18 mouse cellular contexts compared by ENCODE assay signal in genomic region chr10:98008355-98008754, GRCm38 (mm10).
DNase-seq lines count a peak whose midpoint lies in the region; ATAC-seq and TF ChIP-seq lines count a peak whose summit lies in the region.
"Had no signal": no experiment of that assay in that cellular context is flagged by ENCODE, and none has a peak within 500 bp of the region (broad histone marks: within the 10 kb centered on the region; RNA-seq: fewer than 3 reads in every experiment).

No protein-coding gene starts in this region.

- DNase-seq in forebrain, embryonic 10.5 days (ENCODE audit: extremely low spot score, low spot score), result peak; percentile 16
- DNase-seq in forebrain, postnatal 0 days, result no peak
- peak; percentile 13 for DNase-seq in midbrain, embryonic 10.5 days (ENCODE audit: low spot score)
- DNase-seq in midbrain, postnatal 0 days (ENCODE audit: low spot score), result no peak
- DNase-seq in ES-CJ7 (ENCODE audit: low read depth, low spot score) (peak; percentile 93), adipocyte (ENCODE audit: low spot score) (no peak)
- no peak for DNase-seq in spleen, postnatal 10 days (ENCODE audit: low spot score in 2 of 2)
- DNase-seq: adrenal gland, postnatal 10 days; cerebellum, adult 2 months; gastrocnemius, postnatal 10 days; heart, adult 18-20 months; kidney, adult 11 months; liver, embryonic 13.5 days; thymus, postnatal 4 days had no signal

- no peak for ATAC-seq in forebrain, postnatal 0 days
- no peak for ATAC-seq in midbrain, postnatal 0 days (ENCODE audit: low FRiP score)
- peak; percentile 46; the same call in 1 of the 2 replicates for ATAC-seq in forebrain, embryonic 13.5 days

- H3K27me3 ChIP-seq in forebrain, embryonic 10.5 days (ENCODE audit: poor library complexity, severe bottlenecking), result no peaks in the 10 kb centered on the region
- H3K27me3 ChIP-seq in forebrain, postnatal 0 days (ENCODE audit: insufficient read depth, low read length), result no peaks in the 10 kb centered on the region
- no peaks in the 10 kb centered on the region for H3K27me3 ChIP-seq in midbrain, embryonic 10.5 days (ENCODE audit: low read depth, poor library complexity, severe bottlenecking)
- no peaks in the 10 kb centered on the region for H3K27me3 ChIP-seq in midbrain, postnatal 0 days (ENCODE audit: insufficient read depth, low read length)
- no peaks in the 10 kb centered on the region for H3K27me3 ChIP-seq in forebrain, embryonic 13.5 days
- H3K27me3 ChIP-seq: hindbrain, embryonic 15.5 days; liver, embryonic 13.5 days had no signal

- peaks cover 5% of the 10 kb centered on the region for H3K4me1 ChIP-seq in forebrain, embryonic 10.5 days
- H3K4me1 ChIP-seq in forebrain, postnatal 0 days (ENCODE audit: insufficient read depth), result no peaks in the 10 kb centered on the region; the same call in none of the 2 replicates
- H3K4me1 ChIP-seq in midbrain, embryonic 10.5 days, result peaks cover 12% of the 10 kb centered on the region; the same call in 1 of the 2 replicates
- no peaks in the 10 kb centered on the region for H3K4me1 ChIP-seq in midbrain, postnatal 0 days (ENCODE audit: insufficient read depth, low read length)
- H3K4me1 ChIP-seq in forebrain, embryonic 13.5 days, result peaks cover 9% of the 10 kb centered on the region; the same call in 1 of the 2 replicates
- H3K4me1 ChIP-seq: liver, embryonic 13.5 days had no signal

- 13% methylated on average over 1 of the region's 1 CpGs for WGBS in forebrain, embryonic 10.5 days
- WGBS in forebrain, postnatal 0 days, result 13% methylated on average over 1 of the region's 1 CpGs
- WGBS in midbrain, embryonic 10.5 days, result 14% methylated on average over 1 of the region's 1 CpGs
- 7% methylated on average over 1 of the region's 1 CpGs for WGBS in midbrain, postnatal 0 days
- 4% methylated on average over 1 of the region's 1 CpGs for WGBS in forebrain, embryonic 13.5 days

- no peak overlapping the region for H3K9ac ChIP-seq in forebrain, postnatal 0 days
- no peak overlapping the region for H3K9ac ChIP-seq in midbrain, postnatal 0 days (replicated peaks; ENCODE audit: low read length, poor library complexity, severe bottlenecking)
- no peak overlapping the region for H3K9ac ChIP-seq in forebrain, embryonic 13.5 days
- H3K9ac ChIP-seq: hindbrain, embryonic 15.5 days; liver, embryonic 13.5 days had no signal

- no peak overlapping the region for H3K27ac ChIP-seq in forebrain, embryonic 10.5 days
- no peak overlapping the region for H3K27ac ChIP-seq in forebrain, postnatal 0 days (ENCODE audit: low read depth, low read length)
- no peak overlapping the region for H3K27ac ChIP-seq in midbrain, embryonic 10.5 days (replicated peaks)
- H3K27ac ChIP-seq in midbrain, postnatal 0 days (ENCODE audit: low read depth, low read length), result no peak overlapping the region
- H3K27ac ChIP-seq in forebrain, embryonic 13.5 days, result no peak overlapping the region
- H3K27ac ChIP-seq: hindbrain, embryonic 15.5 days; kidney, postnatal 0 days; liver, embryonic 13.5 days had no signal

- H3K4me3 ChIP-seq in forebrain, embryonic 10.5 days, result no peak overlapping the region
- H3K4me3 ChIP-seq in forebrain, postnatal 0 days (ENCODE audit: low read depth, low read length), result no peak overlapping the region
- H3K4me3 ChIP-seq in midbrain, embryonic 10.5 days, result no peak overlapping the region
- no peak overlapping the region for H3K4me3 ChIP-seq in midbrain, postnatal 0 days (ENCODE audit: low read depth, low read length)
- no peak overlapping the region for H3K4me3 ChIP-seq in forebrain, embryonic 13.5 days
- H3K4me3 ChIP-seq: hindbrain, embryonic 15.5 days; liver, embryonic 13.5 days had no signal

- no peaks in the 10 kb centered on the region for H3K9me3 ChIP-seq in forebrain, embryonic 10.5 days
- H3K9me3 ChIP-seq in forebrain, postnatal 0 days (ENCODE audit: low read length), result no peaks in the 10 kb centered on the region
- no peaks in the 10 kb centered on the region for H3K9me3 ChIP-seq in midbrain, embryonic 10.5 days (replicated peaks)
- H3K9me3 ChIP-seq in midbrain, postnatal 0 days (ENCODE audit: low read length), result no peaks in the 10 kb centered on the region
- H3K9me3 ChIP-seq in forebrain, embryonic 13.5 days (replicated peaks), result no peaks in the 10 kb centered on the region
- H3K9me3 ChIP-seq: hindbrain, embryonic 15.5 days; liver, embryonic 13.5 days had no signal

- H3K4me2 ChIP-seq in forebrain, postnatal 0 days (ENCODE audit: low read depth), result no peak overlapping the region
- no peak overlapping the region for H3K4me2 ChIP-seq in midbrain, postnatal 0 days (ENCODE audit: low read depth, low read length, poor library complexity, severe bottlenecking)
- H3K4me2 ChIP-seq in forebrain, embryonic 13.5 days, result no peak overlapping the region
- H3K4me2 ChIP-seq: hindbrain, embryonic 15.5 days; liver, embryonic 13.5 days had no signal

- H3K36me3 ChIP-seq in forebrain, embryonic 10.5 days (replicated peaks), result no peaks in the 10 kb centered on the region
- no peaks in the 10 kb centered on the region for H3K36me3 ChIP-seq in forebrain, postnatal 0 days (ENCODE audit: insufficient read depth)
- no peaks in the 10 kb centered on the region for H3K36me3 ChIP-seq in midbrain, embryonic 10.5 days
- H3K36me3 ChIP-seq in midbrain, postnatal 0 days (ENCODE audit: insufficient read depth, low read length), result no peaks in the 10 kb centered on the region
- H3K36me3 ChIP-seq in forebrain, embryonic 13.5 days (ENCODE audit: poor library complexity, severe bottlenecking), result no peaks in the 10 kb centered on the region
- H3K36me3 ChIP-seq: G1E; hindbrain, embryonic 15.5 days; liver, embryonic 13.5 days had no signal

- TF ChIP-seq CTCF in forebrain, postnatal 0 days (IDR thresholded peaks at IDR 0.05; ENCODE audit: low read depth), result no peak
- TF ChIP-seq CTCF in midbrain, postnatal 0 days (IDR thresholded peaks at IDR 0.05), result no peak

Comparison
In these comparisons a context has a peak if more than half of its experiments do, and no peak if none do; other contexts are left out.
1. DNase-seq: peak in forebrain, embryonic 10.5 days (single experiment), midbrain, embryonic 10.5 days (single experiment) and ES-CJ7 (single experiment); none in forebrain, postnatal 0 days (single experiment), midbrain, postnatal 0 days (single experiment), adipocyte (single experiment) and spleen, postnatal 10 days (0 of 2).